Mouse (Mus musculus): ENCODE measurements around the gene Pvalb. TPM values are rescaled to one million over a fixed set of nuclear protein-coding genes. Genes with fewer than 3 reads are reported as not detected.
A peak's percentile ranks its signal among the peaks of the same experiment; 100 is the strongest.

The Pvalb gene
- total and polyA plus RNA-seq, 3 experiments, result not detected

DNA sequence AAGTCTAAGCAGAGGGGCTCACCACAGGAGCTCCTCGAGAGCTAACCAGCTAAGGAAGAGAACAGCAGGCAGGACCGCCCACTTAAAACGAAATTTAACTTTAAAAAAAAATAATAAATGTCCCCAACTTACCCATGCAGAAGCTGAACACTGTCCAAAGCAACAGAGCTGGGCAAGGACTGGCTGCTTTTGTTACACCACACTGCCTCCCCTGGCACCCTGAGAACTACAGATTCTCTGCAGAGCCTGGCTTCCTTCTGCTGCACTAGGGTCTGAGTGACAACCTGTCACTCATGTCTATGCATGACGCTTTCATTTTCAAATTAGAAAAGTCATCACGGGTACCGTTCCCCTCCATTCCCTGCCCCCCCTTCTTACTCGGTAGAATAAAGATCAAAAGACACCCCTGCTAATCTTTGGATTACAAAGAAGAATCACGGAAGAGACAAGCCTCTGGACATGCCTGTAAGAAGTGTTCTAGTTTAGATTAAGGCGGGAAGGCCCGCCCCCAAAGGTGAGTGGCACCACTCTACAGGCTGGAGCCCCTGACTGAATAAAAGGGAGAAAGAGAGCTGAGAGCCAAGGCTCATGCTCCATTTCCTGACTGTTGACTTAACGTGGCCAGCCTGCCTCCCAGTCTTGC is 33.8 kb downstream of the Pvalb start:
- Histone ChIP-seq H3K27me3 (ENCODE audit: control insufficient read depth in 1 of 2, insufficient read depth in 2 of 2, low read length in 2 of 2) (no peaks in the 10 kb centered on the region), H3K79me2 (ENCODE audit: control insufficient read depth, insufficient read depth, low read length, poor library complexity) (peaks cover 2% of the 10 kb centered on the region), H3K9ac (ENCODE audit: control insufficient read depth, low read depth, low read length, poor library complexity, severe bottlenecking) (peak overlapping the region; percentile 79), H3K27ac (ENCODE audit: control insufficient read depth, low read depth, low read length) (no peak overlapping the region), H3K4me3 (ENCODE audit: control insufficient read depth in 1 of 2, insufficient read depth in 1 of 2, low read depth in 2 of 2, low read length in 2 of 2) (peak overlapping the region; percentile 60 to 79), H3K36me3 (ENCODE audit: control insufficient read depth in 1 of 2, insufficient read depth in 2 of 2, low read length in 2 of 2) (no peaks in the 10 kb centered on the region), H3K9me3 (replicated peaks; ENCODE audit: insufficient read depth, low read length) (no peaks in the 10 kb centered on the region), H3K4me1 (ENCODE audit: control insufficient read depth in 1 of 2, insufficient read depth in 2 of 2, low read length in 2 of 2) (peaks cover 0 to 14% of the 10 kb centered on the region in 2 experiments; a peak in 3 of 4 replicates)
- peak in 1 of 3 experiments; percentile 17; a peak in 1 of 6 replicates for TF ChIP-seq CTCF (IDR thresholded peaks at IDR 0.05 in 2 of 3, conservative IDR thresholded peaks at IDR 0.05 in 1 of 3; ENCODE audit: control insufficient read depth in 1 of 3, insufficient read depth in 1 of 3, low read depth in 2 of 3, low read length in 3 of 3, poor library complexity in 1 of 3, severe bottlenecking in 1 of 3)
- TF ChIP-seq RAD21 (IDR thresholded peaks at IDR 0.05; ENCODE audit: low read depth, low read length), result peak; percentile 9
- no peak for TF ChIP-seq EP300 (IDR thresholded peaks at IDR 0.05; ENCODE audit: low read depth in 1 of 2, low read length in 2 of 2)
- peak; percentile 56 for DNase-seq (ENCODE audit: low read depth, low spot score)

DNA sequence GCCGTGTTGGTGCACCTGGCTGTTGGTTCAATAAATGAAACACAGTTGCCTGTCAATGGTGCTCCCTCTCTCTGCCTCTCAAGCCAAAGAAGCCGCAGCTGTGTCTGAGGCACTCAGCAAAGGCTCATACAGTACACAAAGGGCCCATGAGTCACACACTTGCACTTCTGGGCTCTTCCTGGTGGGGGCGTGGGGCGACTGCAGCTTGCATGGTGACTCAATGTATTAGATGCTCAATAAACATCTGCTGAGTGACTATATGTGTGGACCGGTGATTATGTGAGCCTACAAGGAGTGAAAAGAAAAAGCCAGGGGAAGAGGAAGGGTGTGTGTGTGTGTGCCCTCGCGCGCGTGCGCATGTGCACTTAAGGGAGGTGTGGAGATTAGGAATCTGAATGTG is 34.5 kb downstream of the Pvalb start:
- no peak overlapping the region for H3K4me3 ChIP-seq (ENCODE audit: control insufficient read depth in 1 of 2, insufficient read depth in 1 of 2, low read depth in 2 of 2, low read length in 2 of 2)
- no peaks in the 10 kb centered on the region for H3K9me3 ChIP-seq (replicated peaks; ENCODE audit: insufficient read depth, low read length)
- peaks cover 2% of the 10 kb centered on the region for H3K79me2 ChIP-seq (ENCODE audit: control insufficient read depth, insufficient read depth, low read length, poor library complexity)
- peak; percentile 46 for DNase-seq (ENCODE audit: low read depth, low spot score)
- H3K4me1 ChIP-seq (ENCODE audit: control insufficient read depth in 1 of 2, insufficient read depth in 2 of 2, low read length in 2 of 2), result peaks cover 0 to 14% of the 10 kb centered on the region in 2 experiments; a peak in 3 of 4 replicates
- no peaks in the 10 kb centered on the region for H3K27me3 ChIP-seq (ENCODE audit: control insufficient read depth in 1 of 2, insufficient read depth in 2 of 2, low read length in 2 of 2)
- H3K27ac ChIP-seq (ENCODE audit: control insufficient read depth, low read depth, low read length), result no peak overlapping the region
- no peaks in the 10 kb centered on the region for H3K36me3 ChIP-seq (ENCODE audit: control insufficient read depth in 1 of 2, insufficient read depth in 2 of 2, low read length in 2 of 2)
- peak; percentile 6 for TF ChIP-seq RAD21 (IDR thresholded peaks at IDR 0.05; ENCODE audit: low read depth, low read length)
- TF ChIP-seq NELFE (IDR thresholded peaks at IDR 0.05; ENCODE audit: low read depth, low read length), result no peak
- TF ChIP-seq CTCF (IDR thresholded peaks at IDR 0.05 in 2 of 3, conservative IDR thresholded peaks at IDR 0.05 in 1 of 3; ENCODE audit: control insufficient read depth in 1 of 3, insufficient read depth in 1 of 3, low read depth in 2 of 3, low read length in 3 of 3, poor library complexity in 1 of 3, severe bottlenecking in 1 of 3), result peak; percentile 27 to 37 (median 30); a peak in 2 of 6 replicates
- H3K9ac ChIP-seq (ENCODE audit: control insufficient read depth, low read depth, low read length, poor library complexity, severe bottlenecking), result no peak overlapping the region

DNA sequence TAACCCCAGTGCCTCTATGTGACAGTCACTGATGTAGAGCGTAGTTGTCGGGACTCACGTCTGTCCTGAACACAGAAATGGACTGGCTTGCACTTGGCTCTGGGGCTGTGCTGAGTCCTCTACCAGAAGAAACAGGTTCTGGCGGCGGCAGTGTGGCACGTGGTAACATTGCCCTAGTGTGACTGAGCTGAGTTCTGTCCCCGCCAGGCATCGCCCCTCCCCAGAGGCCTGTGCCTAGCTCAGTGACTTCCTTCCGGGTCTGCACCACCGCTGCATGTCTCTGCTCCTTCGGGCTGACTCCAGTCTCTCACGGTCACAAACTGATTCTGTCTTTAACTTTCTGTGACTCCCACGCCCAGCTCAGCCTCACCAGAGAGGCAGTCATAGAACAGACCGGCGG is 35.5 kb downstream of the Pvalb start:
- no peak overlapping the region for H3K4me3 ChIP-seq (ENCODE audit: control insufficient read depth in 1 of 2, insufficient read depth in 1 of 2, low read depth in 2 of 2, low read length in 2 of 2)
- no peak overlapping the region for H3K9ac ChIP-seq (ENCODE audit: control insufficient read depth, low read depth, low read length, poor library complexity, severe bottlenecking)
- no peak for DNase-seq (ENCODE audit: low read depth, low spot score)
- peaks cover 2% of the 10 kb centered on the region for H3K79me2 ChIP-seq (ENCODE audit: control insufficient read depth, insufficient read depth, low read length, poor library complexity)
- H3K36me3 ChIP-seq (ENCODE audit: control insufficient read depth in 1 of 2, insufficient read depth in 2 of 2, low read length in 2 of 2), result no peaks in the 10 kb centered on the region
- H3K27me3 ChIP-seq (ENCODE audit: control insufficient read depth in 1 of 2, insufficient read depth in 2 of 2, low read length in 2 of 2), result no peaks in the 10 kb centered on the region
- peaks cover 0 to 14% of the 10 kb centered on the region in 2 experiments; a peak in 3 of 4 replicates for H3K4me1 ChIP-seq (ENCODE audit: control insufficient read depth in 1 of 2, insufficient read depth in 2 of 2, low read length in 2 of 2)
- TF ChIP-seq UBTF (IDR thresholded peaks at IDR 0.05; ENCODE audit: borderline replicate concordance, insufficient read depth, low read depth, low read length) (no peak), ELF1 (IDR thresholded peaks at IDR 0.05; ENCODE audit: low read depth, low read length) (no peak), USF1 (IDR thresholded peaks at IDR 0.05; ENCODE audit: low read depth, low read length) (no peak), KAT2A (conservative IDR thresholded peaks at IDR 0.05; ENCODE audit: low read depth, low read length) (no peak), CHD2 (IDR thresholded peaks at IDR 0.05; ENCODE audit: low read length) (no peak), MAX (IDR thresholded peaks at IDR 0.05; ENCODE audit: low read length) (no peak), EP300 (IDR thresholded peaks at IDR 0.05; ENCODE audit: low read depth in 1 of 2, low read length in 2 of 2) (no peak), POLR2A (IDR thresholded peaks at IDR 0.05; ENCODE audit: control insufficient read depth in 1 of 2, insufficient read depth in 1 of 2, low read depth in 1 of 2, low read length in 2 of 2, poor library complexity in 1 of 2) (no peak), MYB (IDR thresholded peaks at IDR 0.05; ENCODE audit: low read depth, low read length) (no peak), ZNF384 (IDR thresholded peaks at IDR 0.05; ENCODE audit: low read depth, low read length) (no peak), NRF1 (IDR thresholded peaks at IDR 0.05; ENCODE audit: insufficient read depth, low read depth, low read length, poor library complexity, severe bottlenecking) (no peak), POLR2AphosphoS5 (IDR thresholded peaks at IDR 0.05; ENCODE audit: borderline replicate concordance, low read depth, low read length) (no peak), ZC3H11A (IDR thresholded peaks at IDR 0.05; ENCODE audit: low read depth, low read length) (no peak), BHLHE40 (IDR thresholded peaks at IDR 0.05; ENCODE audit: borderline replicate concordance, low read depth, low read length) (no peak), ZMIZ1 (IDR thresholded peaks at IDR 0.05; ENCODE audit: low read depth, low read length) (no peak), JUND (IDR thresholded peaks at IDR 0.05; ENCODE audit: low read depth, low read length) (no peak)
- no peaks in the 10 kb centered on the region for H3K9me3 ChIP-seq (replicated peaks; ENCODE audit: insufficient read depth, low read length)
- H3K27ac ChIP-seq (ENCODE audit: control insufficient read depth, low read depth, low read length), result no peak overlapping the region

All from MEL (cell line).